Mouse (Mus musculus) urinary bladder, adult 2 months (tissue): Measurements from ENCODE around the gene Cpne5. TPM values are rescaled to one million over a fixed set of nuclear protein-coding genes. Genes with fewer than 3 reads are reported as not detected.
"Not testable (repeated sequence)": the region's sequence is repeated elsewhere in the genome, so short reads cannot be mapped to it uniquely, and the experiment has no call there.

Experiments
- DNase-seq: peaks from one replicate; pipeline ENCODE4 v3.0.0; 2022; ENCODE audit warnings: low spot score
- polyA plus RNA-seq: library from polyadenylated mRNA; depleted of rRNA; stranded (reverse); fragments of >200 nt; gene quantifications from 2 replicates; pipeline ENCODE4 v1.2.3, GENCODE M21; 2012; rRNA removed

The Cpne5 gene
- polyA plus RNA-seq: 0.56 and 1.0 TPM in 2 replicates

GRCm38 (mm10) chr17:29237772-29238420 lies at the start of gene Cpne5:
Gene Cpne5 (minus strand): TSS chr17:29238167.
- no peak for DNase-seq

GRCm38 (mm10) chr17:29282216-29282952 lies 44.4 kb upstream of the Cpne5 start:
- no peak for DNase-seq

- DNase-seq: no peak
Observed at GRCm38 (mm10) chr17:29281541-29281940, 43.6 kb upstream of the Cpne5 start.

GRCm38 (mm10) chr17:29280422-29280821 lies 42.5 kb upstream of the Cpne5 start:
- no peak for DNase-seq

GRCm38 (mm10) chr17:29273889-29274288 lies 35.9 kb upstream of the Cpne5 start:
- DNase-seq: no peak

- DNase-seq: no peak
Observed at GRCm38 (mm10) chr17:29273156-29273555, 35.2 kb upstream of the Cpne5 start.

- no peak for DNase-seq
Observed at GRCm38 (mm10) chr17:29270148-29270698, 32.3 kb upstream of the Cpne5 start.

GRCm38 (mm10) chr17:29269349-29269706 lies 31.4 kb upstream of the Cpne5 start:
- DNase-seq: no peak

GRCm38 (mm10) chr17:29268682-29269348 lies 30.8 kb upstream of the Cpne5 start, which contains the start of gene BC004004:
Gene BC004004 (plus strand): TSS chr17:29268788.
- peak; percentile 92 for DNase-seq

GRCm38 (mm10) chr17:29267931-29268681 lies 30.1 kb upstream of the Cpne5 start:
- no peak for DNase-seq

- not testable (repeated sequence) for DNase-seq
Observed at GRCm38 (mm10) chr17:29267040-29267439, 29.1 kb upstream of the Cpne5 start.

- DNase-seq: no peak
Observed at GRCm38 (mm10) chr17:29264760-29265159, 26.8 kb upstream of the Cpne5 start.

- peak; percentile 79 for DNase-seq
Observed at GRCm38 (mm10) chr17:29263840-29264633, 26.1 kb upstream of the Cpne5 start, which contains the start of gene Ppil1. Gene Ppil1 (minus strand): TSS chr17:29264186.

GRCm38 (mm10) chr17:29263417-29263816 lies 25.4 kb upstream of the Cpne5 start:
- DNase-seq: no peak

- DNase-seq: no peak
Observed at GRCm38 (mm10) chr17:29262259-29262649, 24.3 kb upstream of the Cpne5 start.

GRCm38 (mm10) chr17:29261603-29262258 lies 23.8 kb upstream of the Cpne5 start:
- no peak for DNase-seq

- no peak for DNase-seq
Observed at GRCm38 (mm10) chr17:29260501-29260900, 22.5 kb upstream of the Cpne5 start.

- DNase-seq: peak; percentile 55
Observed at GRCm38 (mm10) chr17:29259489-29259888, 21.5 kb upstream of the Cpne5 start.

GRCm38 (mm10) chr17:29258921-29259320 lies 21.0 kb upstream of the Cpne5 start:
- no peak for DNase-seq

GRCm38 (mm10) chr17:29258025-29258558 lies 20.1 kb upstream of the Cpne5 start:
- DNase-seq: no peak
